Mouse (Mus musculus) heart, adult 11 months (tissue): Measurements from ENCODE around the gene Brpf1.
"Not testable (repeated sequence)": the region's sequence is repeated elsewhere in the genome, so short reads cannot be mapped to it uniquely, and the experiment has no call there.

ENCODE experiments used
- DNase-seq: peaks from one replicate; pipeline ENCODE4 v3.0.0; 2022

The Brpf1 gene

GRCm38 (mm10) chr6:113307481-113308121 is 664 bp downstream of the Brpf1 start:
- DNase-seq = peak; percentile 97

DNA sequence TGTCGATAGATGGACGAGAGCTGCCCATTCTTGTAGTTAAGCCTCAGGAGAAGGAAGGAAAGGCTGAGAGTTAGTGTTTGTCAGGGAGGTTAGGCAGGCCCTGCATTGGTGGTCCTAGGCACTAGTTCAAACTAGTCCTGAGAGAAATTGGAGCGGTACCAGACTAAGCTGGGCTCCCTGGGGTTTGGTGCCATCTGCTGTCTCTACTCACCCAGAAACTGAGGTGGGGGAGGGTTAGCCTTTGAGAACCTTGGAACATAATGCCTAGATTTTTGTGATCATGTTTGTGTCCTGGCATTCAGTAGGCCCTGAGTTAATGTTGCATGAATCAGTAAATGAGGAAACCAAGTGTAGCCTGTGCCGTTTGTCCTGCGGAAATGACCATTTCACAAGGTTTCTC is 1.2 kb downstream of the Brpf1 start:
- DNase-seq = peak; percentile 94

GRCm38 (mm10) chr6:113315972-113316371 is 9.0 kb downstream of the Brpf1 start:
- no peak for DNase-seq

DNA sequence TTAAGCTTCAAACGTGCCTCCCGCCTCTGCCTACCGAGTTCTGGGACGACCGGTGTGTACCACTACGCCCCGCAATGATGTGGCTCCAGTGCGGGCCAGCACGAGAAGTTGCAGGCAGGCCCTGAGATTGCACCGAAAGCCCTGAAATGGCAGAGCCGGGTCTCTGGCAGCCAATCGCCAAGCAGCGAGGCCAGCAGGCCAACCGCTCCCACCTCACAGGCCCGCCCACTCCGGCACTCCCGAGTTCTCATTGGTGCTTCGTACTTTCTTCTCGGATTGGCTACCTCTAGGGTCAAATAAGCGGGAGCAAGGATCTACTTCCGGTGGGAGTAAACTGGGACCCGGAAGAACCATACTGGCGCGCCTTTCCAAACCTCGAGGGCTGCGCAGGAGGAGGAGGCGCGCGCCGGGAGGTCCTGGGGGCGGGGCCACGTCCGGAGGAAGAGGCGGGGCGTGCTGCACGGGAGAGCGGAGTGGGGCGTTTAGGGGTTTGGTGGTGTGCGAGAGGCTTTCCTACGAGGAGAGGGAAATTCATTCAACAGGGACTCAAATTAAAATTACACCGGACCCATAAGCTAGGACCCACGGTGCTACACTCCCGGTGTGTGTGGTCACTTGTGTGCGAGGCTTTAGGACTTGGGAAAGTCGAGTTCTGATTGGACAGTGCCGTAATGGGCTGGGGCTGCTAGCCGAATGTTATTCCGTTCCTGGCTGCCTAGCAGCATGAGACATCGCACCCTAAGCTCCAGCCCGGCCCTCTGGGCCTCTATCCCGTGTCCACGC is 19.8 kb downstream of the Brpf1 start, which contains the start of gene Ogg1:
Ogg1 (plus strand) TSS at position 440 of the 783 bp plus-strand sequence.
- DNase-seq = peak; percentile 100

- no peak for DNase-seq
Observed at GRCm38 (mm10) chr6:113329396-113329795, 22.5 kb downstream of the Brpf1 start.

DNA sequence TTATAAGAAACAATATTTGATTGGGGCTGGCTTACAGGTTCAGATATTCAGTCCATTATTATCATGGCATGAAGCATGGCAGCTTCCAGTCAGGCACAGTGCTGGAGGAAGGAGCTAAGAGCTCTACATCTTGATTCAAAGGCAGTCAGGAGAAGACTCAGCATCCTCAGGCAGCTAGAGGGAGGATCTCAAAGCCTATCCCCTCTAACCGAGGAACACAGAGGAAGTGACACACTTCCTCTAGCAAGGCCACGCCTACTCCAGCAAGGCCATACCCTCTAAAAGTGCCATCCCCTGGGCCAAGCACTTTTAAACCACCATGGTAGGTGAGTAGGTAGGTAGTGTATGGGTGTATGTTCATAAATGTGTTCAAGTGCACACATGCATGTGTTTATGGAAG is 23.6 kb downstream of the Brpf1 start:
- DNase-seq = peak; percentile 96

DNA sequence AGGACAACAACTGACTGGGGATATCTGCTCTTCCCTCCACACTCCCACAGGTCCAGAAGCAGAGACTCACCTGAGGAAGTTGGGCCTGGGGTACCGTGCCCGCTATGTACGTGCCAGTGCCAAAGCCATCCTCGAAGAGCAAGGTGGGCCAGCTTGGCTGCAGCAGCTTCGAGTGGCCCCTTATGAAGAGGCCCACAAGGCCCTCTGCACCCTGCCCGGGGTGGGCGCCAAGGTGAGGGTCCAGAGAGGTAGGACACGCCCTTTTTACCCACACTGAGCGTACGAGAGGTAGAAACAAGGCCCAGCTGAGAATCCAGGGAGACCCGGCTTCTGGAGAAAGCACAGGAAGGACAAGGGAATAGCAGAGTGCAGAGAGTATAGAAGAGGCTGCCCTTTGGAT is 24.8 kb downstream of the Brpf1 start:
- peak; percentile 92 for DNase-seq

GRCm38 (mm10) chr6:113332734-113333133 is 25.8 kb downstream of the Brpf1 start:
- not testable (repeated sequence) for DNase-seq

- DNase-seq = peak; percentile 95
Observed at GRCm38 (mm10) chr6:113333137-113333950, 26.4 kb downstream of the Brpf1 start.

- DNase-seq = peak; percentile 92
Observed at GRCm38 (mm10) chr6:113334216-113334615, 27.3 kb downstream of the Brpf1 start.

DNA sequence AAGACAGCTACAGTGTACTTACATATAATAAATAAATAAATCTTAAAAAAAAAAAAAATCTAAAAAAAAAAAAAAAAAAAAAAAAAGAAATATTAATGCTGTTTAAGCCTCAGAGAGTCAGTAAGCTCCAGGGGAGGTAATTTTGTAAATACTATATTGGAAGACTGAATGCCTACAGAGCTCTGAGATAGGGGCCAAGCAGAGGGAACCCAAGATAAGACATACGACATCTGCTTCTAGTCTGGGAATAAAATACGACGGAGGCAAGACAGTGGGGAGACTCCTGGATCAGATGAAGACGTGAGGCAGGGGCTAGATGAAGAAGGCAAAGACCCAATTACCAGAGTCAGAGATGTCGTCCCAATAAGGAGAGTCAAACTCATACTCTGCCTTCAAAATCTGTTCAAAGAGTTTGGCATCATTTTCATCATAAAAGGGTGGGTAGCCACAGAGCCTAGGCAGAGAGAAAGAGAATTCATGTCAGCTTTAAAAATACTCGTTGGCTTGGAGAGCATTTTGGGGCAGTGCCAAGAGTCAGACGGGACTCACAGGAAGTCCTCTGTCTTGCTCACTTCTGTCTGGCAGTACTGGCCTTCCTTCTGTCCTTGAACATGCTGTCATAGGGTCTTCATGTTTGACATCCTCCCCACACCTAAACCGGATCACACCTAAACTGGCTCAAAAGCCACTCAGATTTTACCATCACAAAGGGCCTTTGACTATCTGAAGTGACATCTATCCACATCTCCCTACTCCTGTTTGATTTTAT is 30.1 kb downstream of the Brpf1 start:
- peak; percentile 92 for DNase-seq

DNA sequence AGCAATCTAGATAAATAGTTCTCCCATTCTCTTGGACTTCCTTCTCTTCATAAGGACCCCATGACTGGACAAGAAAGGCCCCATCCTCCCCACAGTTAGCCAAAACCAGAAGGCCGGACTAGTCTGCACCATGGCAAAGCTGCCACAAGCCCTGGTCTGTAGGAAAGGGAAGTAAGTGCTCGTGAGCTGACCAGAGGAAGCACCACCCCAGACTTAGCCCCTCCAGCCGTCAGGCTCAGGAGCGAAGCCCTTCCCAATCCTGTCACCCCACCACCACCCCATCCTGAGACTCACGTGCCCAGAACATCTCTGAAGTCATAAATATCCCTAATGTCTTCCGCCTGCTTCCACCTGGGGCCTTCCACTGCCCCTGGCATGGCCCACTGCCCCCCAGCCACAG is 34.6 kb downstream of the Brpf1 start:
- DNase-seq = peak; percentile 98

GRCm38 (mm10) chr6:113342297-113342696 is 35.4 kb downstream of the Brpf1 start:
- peak; percentile 94 for DNase-seq

DNA sequence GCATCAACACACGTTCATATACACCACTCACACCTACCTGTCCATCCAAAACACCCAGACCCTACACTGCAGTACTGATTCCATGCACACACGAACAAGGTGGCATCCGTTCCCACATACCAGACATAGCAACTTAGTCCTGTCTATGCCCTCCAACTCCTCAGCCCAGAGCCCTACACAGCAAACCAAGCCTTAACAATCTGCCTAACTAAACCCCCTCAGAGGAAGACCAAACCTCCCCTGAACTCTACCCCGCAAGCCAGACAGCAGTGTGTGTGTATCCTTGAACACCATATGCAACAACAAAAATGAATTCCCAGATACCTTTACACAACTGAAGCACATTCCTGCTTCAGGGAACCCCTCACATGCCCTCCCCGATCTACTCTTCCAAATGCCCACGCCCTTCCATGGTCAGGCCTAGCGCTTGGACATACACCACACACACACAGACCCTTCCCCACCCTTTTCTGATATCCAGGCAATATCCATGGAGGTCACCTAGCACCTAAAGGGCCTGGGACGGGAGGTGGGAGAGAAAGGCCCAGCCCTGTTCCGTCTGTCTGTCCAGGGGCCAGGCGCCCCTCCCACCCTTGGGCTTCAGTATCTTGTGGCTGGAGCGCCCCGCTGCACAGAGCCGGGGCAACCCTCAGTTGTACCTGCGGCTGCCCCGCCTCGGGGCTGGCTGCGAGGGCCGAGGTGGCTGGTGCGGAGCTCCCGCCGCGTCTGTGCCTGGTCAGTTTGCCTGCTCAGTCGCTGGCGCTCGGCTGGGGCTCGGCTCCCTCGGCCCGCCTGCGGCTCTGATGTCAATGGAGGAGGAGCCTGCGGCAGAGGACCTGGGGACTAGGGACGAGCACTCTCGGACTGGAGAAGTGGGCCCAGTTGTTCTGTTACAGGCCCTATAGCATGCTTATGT is 36.5 kb downstream of the Brpf1 start, which contains the start of gene Camk1:
Camk1 (minus strand) TSS at position 808 of the 916 bp plus-strand sequence.
- DNase-seq = peak; percentile 99

DNA sequence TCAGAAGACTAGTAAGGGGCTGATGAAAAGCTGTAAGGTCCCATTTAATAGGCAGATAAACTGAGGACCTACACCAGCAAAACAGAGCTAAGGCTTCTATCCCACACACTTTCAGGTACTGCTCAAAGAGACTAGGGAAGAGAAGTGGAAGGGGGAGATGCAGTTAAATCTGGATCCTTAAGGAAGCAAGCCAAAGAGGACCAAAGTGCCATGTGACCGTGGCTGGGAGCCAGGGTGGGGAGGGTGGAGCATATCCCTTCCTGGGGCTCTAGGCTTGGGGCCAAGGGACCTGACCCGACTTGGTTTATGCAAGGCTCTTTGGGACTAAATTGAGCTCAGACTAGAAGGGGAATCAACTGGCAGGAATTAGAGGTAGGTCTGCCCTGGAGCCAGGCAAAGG is 37.4 kb downstream of the Brpf1 start:
- DNase-seq = peak; percentile 99

GRCm38 (mm10) chr6:113346897-113347296 is 40.0 kb downstream of the Brpf1 start:
- no peak for DNase-seq

GRCm38 (mm10) chr6:113350538-113350937 is 43.6 kb downstream of the Brpf1 start:
- peak; percentile 55 for DNase-seq

GRCm38 (mm10) chr6:113351161-113351560 is 44.2 kb downstream of the Brpf1 start:
- no peak for DNase-seq

- peak; percentile 86 for DNase-seq
Observed at GRCm38 (mm10) chr6:113351653-113352052, 44.7 kb downstream of the Brpf1 start.

GRCm38 (mm10) chr6:113352820-113353219 is 45.9 kb downstream of the Brpf1 start:
- no peak for DNase-seq

GRCm38 (mm10) chr6:113353696-113354095 is 46.8 kb downstream of the Brpf1 start:
- peak; percentile 92 for DNase-seq
